Mouse (Mus musculus): ENCODE data around the gene Pea15a.

DNA sequence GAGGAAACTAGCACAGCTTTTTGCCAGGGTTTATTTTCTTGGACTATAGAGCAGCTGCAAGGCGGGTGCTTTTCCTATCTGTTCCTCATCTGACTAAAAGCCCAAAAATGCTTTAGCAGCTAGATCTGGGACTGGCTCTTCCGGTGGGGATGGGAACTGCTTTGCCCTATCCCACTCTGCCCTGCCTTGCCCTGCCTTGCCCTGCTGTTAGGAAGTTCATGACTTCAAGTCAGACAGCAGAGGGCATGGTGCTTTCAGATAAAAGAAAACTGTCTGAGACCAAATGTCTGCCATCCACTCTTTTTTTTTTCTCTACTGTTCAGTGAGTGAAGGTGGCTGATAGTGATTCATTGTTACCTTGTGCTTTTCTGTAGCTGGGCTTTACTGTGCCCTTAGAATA lies 15.0 kb downstream of the Pea15a start:
- no peak for TF ChIP-seq POLR2A (IDR thresholded peaks at IDR 0.05; ENCODE audit: borderline replicate concordance, extremely low read depth, insufficient read depth, insufficient read length, poor library complexity, severe bottlenecking)
- TF ChIP-seq CTCF (IDR thresholded peaks at IDR 0.05; ENCODE audit: borderline replicate concordance, extremely low read depth, insufficient read depth, insufficient read length) = no peak
